Mouse (Mus musculus) ES-Bruce4 (cell line): Measurements from ENCODE around the gene Gnptab. TPM values are rescaled to one million over a fixed set of nuclear protein-coding genes. Genes with fewer than 3 reads are reported as not detected.

Source experiments
- H3K27ac ChIP-seq: 2 replicates; pipeline ENCODE4 v1.5.1; 2012; ENCODE audit warnings: low read length, inconsistent platforms; ENCODE audit not compliant: insufficient read depth
- H3K27me3 ChIP-seq: 2 replicates; pipeline ENCODE4 v1.6.1; 2012; ENCODE audit warnings: mild to moderate bottlenecking, low read length, inconsistent platforms; ENCODE audit not compliant: control insufficient read depth, poor library complexity, insufficient read depth, severe bottlenecking
- H3K36me3 ChIP-seq: 2 replicates; pipeline ENCODE4 v1.6.1; 2012; ENCODE audit warnings: inconsistent platforms, mild to moderate bottlenecking, low read length, moderate library complexity; ENCODE audit not compliant: control insufficient read depth, poor library complexity, insufficient read depth, severe bottlenecking
- H3K4me1 ChIP-seq: one replicate; pipeline ENCODE4 v1.8.1; 2011; ENCODE audit warnings: low read length; ENCODE audit not compliant: control insufficient read depth, insufficient read depth
- H3K4me3 ChIP-seq: 2 replicates; pipeline ENCODE4 v1.5.1; 2011; ENCODE audit warnings: low read depth, mild to moderate bottlenecking, low read length
- H3K9ac ChIP-seq: 2 replicates; pipeline ENCODE4 v1.6.1; 2012; ENCODE audit warnings: low read depth, mild to moderate bottlenecking, inconsistent platforms; ENCODE audit not compliant: poor library complexity, severe bottlenecking
- H3K9me3 ChIP-seq: replicated peaks from 2 replicates; pipeline ENCODE4 v1.6.1; 2012; ENCODE audit warnings: mild to moderate bottlenecking, low read length, inconsistent platforms; ENCODE audit not compliant: control insufficient read depth, poor library complexity, insufficient read depth, severe bottlenecking
- CTCF ChIP-seq: IDR thresholded peaks from one replicate; pipeline ENCODE4 v1.8.1; 2011; ENCODE audit warnings: low read depth, low read length
- EP300 ChIP-seq: IDR thresholded peaks from 2 replicates; pipeline ENCODE4 v1.6.1; 2011; ENCODE audit warnings: low read depth, low read length; ENCODE audit not compliant: insufficient read depth
- POLR2A ChIP-seq: IDR thresholded peaks from one replicate; pipeline ENCODE4 v1.8.1; 2011; ENCODE audit warnings: low read length; ENCODE audit not compliant: insufficient read depth
- polyA plus RNA-seq: library from polyadenylated mRNA; stranded (reverse); fragments of >200 nt; gene quantifications from 2 replicates; pipeline ENCODE4 v1.2.4, GENCODE M21; 2011; ENCODE audit warnings: low read depth; ENCODE audit not compliant: missing spikeins, insufficient read depth, insufficient read length

Gene Gnptab
- polyA plus RNA-seq, 1 experiment, result 21.2 TPM

- Histone ChIP-seq H3K36me3 (no peaks in the 10 kb centered on the region), H3K9ac (peak overlapping the region; percentile 6; the same call in 1 of the 2 replicates), H3K27ac (no peak overlapping the region), H3K4me1 (no peaks in the 10 kb centered on the region), H3K4me3 (peak overlapping the region; percentile 53), H3K27me3 (0 out of 2 replicates have a peak, but pooled peaks cover 2% of the 10 kb centered on the region), H3K9me3 (no peaks in the 10 kb centered on the region)
- TF ChIP-seq EP300 (no peak), CTCF (no peak), POLR2A (no peak)
These were observed 22.6 kb upstream of the Gnptab start for GRCm38 (mm10) chr10:88356114-88356982.

- Histone ChIP-seq H3K27me3 (0 out of 2 replicates have a peak, but pooled peaks cover 2% of the 10 kb centered on the region), H3K36me3 (no peaks in the 10 kb centered on the region), H3K9me3 (no peaks in the 10 kb centered on the region), H3K27ac (no peak overlapping the region), H3K4me3 (peak overlapping the region; percentile 53), H3K4me1 (no peaks in the 10 kb centered on the region), H3K9ac (peak overlapping the region; percentile 6; the same call in 1 of the 2 replicates)
- no peak for TF ChIP-seq EP300
- no peak for TF ChIP-seq POLR2A
- no peak for TF ChIP-seq CTCF
These were observed 21.9 kb upstream of the Gnptab start for GRCm38 (mm10) chr10:88356983-88357559.

GRCm38 (mm10) chr10:88362218-88362617, 16.7 kb upstream of the Gnptab start:
- Histone ChIP-seq H3K4me1 (no peaks in the 10 kb centered on the region), H3K4me3 (no peak overlapping the region), H3K36me3 (no peaks in the 10 kb centered on the region), H3K27ac (no peak overlapping the region), H3K9me3 (no peaks in the 10 kb centered on the region), H3K9ac (no peak overlapping the region), H3K27me3 (peaks cover 2% of the 10 kb centered on the region; the same call in 1 of the 2 replicates)
- TF ChIP-seq EP300, result no peak
- TF ChIP-seq POLR2A, result no peak
- no peak for TF ChIP-seq CTCF

GRCm38 (mm10) chr10:88364221-88364620, 14.7 kb upstream of the Gnptab start:
- no peaks in the 10 kb centered on the region; the same call in 1 of the 2 replicates for H3K27me3 ChIP-seq
- no peak for TF ChIP-seq CTCF
- TF ChIP-seq POLR2A, result no peak
- H3K36me3 ChIP-seq, result no peaks in the 10 kb centered on the region
- no peak overlapping the region for H3K9ac ChIP-seq
- no peak overlapping the region for H3K27ac ChIP-seq
- H3K9me3 ChIP-seq, result no peaks in the 10 kb centered on the region
- H3K4me1 ChIP-seq, result no peaks in the 10 kb centered on the region
- H3K4me3 ChIP-seq, result no peak overlapping the region

- TF ChIP-seq POLR2A (no peak), EP300 (no peak), CTCF (no peak)
- H3K9me3 ChIP-seq, result no peaks in the 10 kb centered on the region
- no peaks in the 10 kb centered on the region for H3K4me1 ChIP-seq
- no peak overlapping the region for H3K27ac ChIP-seq
- no peaks in the 10 kb centered on the region for H3K36me3 ChIP-seq
- no peak overlapping the region for H3K4me3 ChIP-seq
- no peaks in the 10 kb centered on the region for H3K27me3 ChIP-seq
- no peak overlapping the region for H3K9ac ChIP-seq
These were observed 9.7 kb upstream of the Gnptab start for GRCm38 (mm10) chr10:88369233-88369632.

GRCm38 (mm10) chr10:88371793-88372192, 7.1 kb upstream of the Gnptab start:
- Histone ChIP-seq H3K27me3 (no peaks in the 10 kb centered on the region), H3K4me1 (no peaks in the 10 kb centered on the region), H3K9ac (no peak overlapping the region), H3K9me3 (no peaks in the 10 kb centered on the region), H3K36me3 (no peaks in the 10 kb centered on the region), H3K27ac (no peak overlapping the region), H3K4me3 (no peak overlapping the region)
- peak; percentile 59 for TF ChIP-seq CTCF
- no peak for TF ChIP-seq POLR2A
- TF ChIP-seq EP300, result no peak
